ENCODE assay signal across 9 mouse cellular contexts in the genomic region with DNA sequence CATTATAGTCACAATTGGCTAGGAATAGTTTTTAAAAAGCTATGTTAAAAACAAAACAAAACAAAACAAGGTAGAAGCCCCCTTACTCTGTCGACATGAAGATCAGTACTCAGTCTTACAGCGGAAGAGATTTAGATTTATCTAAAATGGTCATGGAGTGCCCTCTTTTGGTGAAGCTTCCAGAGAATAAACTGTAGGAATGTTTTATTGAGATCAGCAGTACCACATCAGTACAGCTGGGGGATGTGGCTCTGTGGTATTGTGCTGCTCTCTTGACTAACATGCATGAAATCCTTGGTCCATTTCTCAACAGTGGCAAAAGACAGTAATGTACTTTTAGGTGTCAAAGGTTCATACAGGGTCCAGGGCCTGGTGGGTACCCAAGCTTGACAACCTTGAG. TPM values are rescaled to one million over a fixed set of nuclear protein-coding genes. Genes with fewer than 3 reads are reported as not detected.
DNase-seq lines count a peak whose midpoint lies in the region; ATAC-seq and TF ChIP-seq lines count a peak whose summit lies in the region.
"Had no signal": no experiment of that assay in that cellular context is flagged by ENCODE, and none has a peak within 500 bp of the region (broad histone marks: within the 10 kb centered on the region; RNA-seq: fewer than 3 reads in every experiment).

No protein-coding gene starts in this region.

- 46% methylated on average over 2 of the region's 2 CpGs for WGBS in forebrain, embryonic 13.5 days
- WGBS in forebrain, embryonic 10.5 days: 38% methylated on average over 2 of the region's 2 CpGs
- 22% methylated on average over 2 of the region's 2 CpGs for WGBS in liver, adult 2 months
- WGBS in forebrain, embryonic 14.5 days: 33% methylated on average over 2 of the region's 2 CpGs
- 22% methylated on average over 2 of the region's 2 CpGs for WGBS in midbrain, embryonic 16.5 days

- H3K36me3 ChIP-seq in forebrain, embryonic 13.5 days (ENCODE audit: poor library complexity, severe bottlenecking): no peaks in the 10 kb centered on the region
- H3K36me3 ChIP-seq in forebrain, embryonic 10.5 days (replicated peaks): no peaks in the 10 kb centered on the region
- H3K36me3 ChIP-seq in liver, adult 2 months (ENCODE audit: control insufficient read depth, insufficient read depth, low read length): no peaks in the 10 kb centered on the region
- H3K36me3 ChIP-seq in forebrain, embryonic 14.5 days (ENCODE audit: control insufficient read depth, insufficient read depth, low read length): no peaks in the 10 kb centered on the region
- H3K36me3 ChIP-seq in midbrain, embryonic 16.5 days (ENCODE audit: control insufficient read depth, insufficient read depth, low read length): no peaks in the 10 kb centered on the region
- H3K36me3 ChIP-seq: lung, embryonic 15.5 days had no signal

- DNase-seq in forebrain, embryonic 10.5 days (ENCODE audit: extremely low spot score, low spot score): no peak
- peak; percentile 29 for DNase-seq in liver, adult 2 months (ENCODE audit: extremely low read depth, low read depth, low spot score)
- no peak for DNase-seq in liver
- peak; percentile 70 for DNase-seq in forebrain, embryonic 14.5 days (ENCODE audit: low spot score)
- DNase-seq in layer of hippocampus, postnatal 25 days (ENCODE audit: extremely low spot score in 1 of 2, low spot score in 1 of 2): no peak

- H3K4me1 ChIP-seq in forebrain, embryonic 13.5 days: peaks cover 4% of the 10 kb centered on the region; the same call in 1 of the 2 replicates
- H3K4me1 ChIP-seq in forebrain, embryonic 10.5 days: peaks cover 5% of the 10 kb centered on the region; the same call in 1 of the 2 replicates
- H3K4me1 ChIP-seq in liver, adult 2 months (ENCODE audit: control insufficient read depth, insufficient read depth, low read length): 0 out of 2 replicates have a peak, but pooled peaks cover 3% of the 10 kb centered on the region
- H3K4me1 ChIP-seq in forebrain, embryonic 14.5 days (ENCODE audit: control insufficient read depth, insufficient read depth, low read length): no peaks in the 10 kb centered on the region
- H3K4me1 ChIP-seq in midbrain, embryonic 16.5 days (ENCODE audit: control insufficient read depth, insufficient read depth, low read length): peaks cover 5% of the 10 kb centered on the region; the same call in 1 of the 2 replicates
- H3K4me1 ChIP-seq: lung, embryonic 15.5 days had no signal

- no peak overlapping the region for H3K4me2 ChIP-seq in forebrain, embryonic 13.5 days
- H3K4me2 ChIP-seq in forebrain, embryonic 14.5 days (ENCODE audit: low read length): no peak overlapping the region
- no peak overlapping the region for H3K4me2 ChIP-seq in midbrain, embryonic 16.5 days (ENCODE audit: low read length)
- H3K4me2 ChIP-seq: lung, embryonic 15.5 days had no signal

- no peak overlapping the region for H3K4me3 ChIP-seq in forebrain, embryonic 13.5 days
- no peak overlapping the region for H3K4me3 ChIP-seq in forebrain, embryonic 10.5 days
- no peak overlapping the region for H3K4me3 ChIP-seq in liver, adult 2 months (ENCODE audit: insufficient read depth, low read depth, low read length)
- no peak overlapping the region for H3K4me3 ChIP-seq in forebrain, embryonic 14.5 days (ENCODE audit: low read depth, low read length)
- no peak overlapping the region for H3K4me3 ChIP-seq in midbrain, embryonic 16.5 days (ENCODE audit: low read depth, low read length)
- H3K4me3 ChIP-seq: lung, embryonic 15.5 days had no signal

- 0 out of 2 replicates have a peak, but pooled peaks have one; percentile 0 for TF ChIP-seq CTCF in liver, adult 2 months (IDR thresholded peaks at IDR 0.05; ENCODE audit: low read depth, low read length)

- 0 out of 2 replicates have a peak, but pooled peaks have one; percentile 23 for ATAC-seq in forebrain, embryonic 13.5 days
- ATAC-seq in forebrain, embryonic 14.5 days: peak; percentile 40
- ATAC-seq in midbrain, embryonic 16.5 days: 0 out of 2 replicates have a peak, but pooled peaks have one; percentile 33
- no peak for ATAC-seq in inflammation-experienced regulatory T-cells, adult 6 months

- no peak for TF ChIP-seq POLR2A in liver, adult 2 months (IDR thresholded peaks at IDR 0.05; ENCODE audit: extremely low read depth, insufficient read depth, low read length)

- H3K27me3 ChIP-seq in forebrain, embryonic 13.5 days: no peaks in the 10 kb centered on the region
- no peaks in the 10 kb centered on the region for H3K27me3 ChIP-seq in forebrain, embryonic 10.5 days (ENCODE audit: poor library complexity, severe bottlenecking)
- H3K27me3 ChIP-seq in liver, adult 2 months (ENCODE audit: control insufficient read depth, insufficient read depth, low read length): no peaks in the 10 kb centered on the region
- no peaks in the 10 kb centered on the region for H3K27me3 ChIP-seq in forebrain, embryonic 14.5 days (replicated peaks; ENCODE audit: control insufficient read depth, insufficient read depth, low read length)
- H3K27me3 ChIP-seq in midbrain, embryonic 16.5 days (ENCODE audit: control insufficient read depth, insufficient read depth, low read depth, low read length): no peaks in the 10 kb centered on the region
- H3K27me3 ChIP-seq: lung, embryonic 15.5 days had no signal

- no peaks in the 10 kb centered on the region for H3K79me2 ChIP-seq in liver, adult 2 months (ENCODE audit: control insufficient read depth, insufficient read depth, low read length)

- H3K27ac ChIP-seq in forebrain, embryonic 13.5 days: no peak overlapping the region
- H3K27ac ChIP-seq in forebrain, embryonic 10.5 days: no peak overlapping the region
- H3K27ac ChIP-seq in liver, adult 2 months (replicated peaks; ENCODE audit: insufficient read depth, low read depth, low read length): no peak overlapping the region
- H3K27ac ChIP-seq in forebrain, embryonic 14.5 days (ENCODE audit: low read depth, low read length): no peak overlapping the region
- H3K27ac ChIP-seq in midbrain, embryonic 16.5 days (ENCODE audit: low read length): no peak overlapping the region
- H3K27ac ChIP-seq: lung, embryonic 15.5 days had no signal

- H3K9me3 ChIP-seq in forebrain, embryonic 13.5 days (replicated peaks): no peaks in the 10 kb centered on the region
- no peaks in the 10 kb centered on the region for H3K9me3 ChIP-seq in forebrain, embryonic 10.5 days
- H3K9me3 ChIP-seq in forebrain, embryonic 14.5 days (replicated peaks; ENCODE audit: control insufficient read depth, low read length): no peaks in the 10 kb centered on the region
- H3K9me3 ChIP-seq in midbrain, embryonic 16.5 days (replicated peaks; ENCODE audit: control insufficient read depth, low read length, poor library complexity, severe bottlenecking): no peaks in the 10 kb centered on the region
- H3K9me3 ChIP-seq: lung, embryonic 15.5 days had no signal

- no peak overlapping the region for H3K9ac ChIP-seq in forebrain, embryonic 13.5 days
- no peak overlapping the region for H3K9ac ChIP-seq in liver, adult 2 months (ENCODE audit: low read depth, low read length)
- H3K9ac ChIP-seq in forebrain, embryonic 14.5 days (ENCODE audit: low read length): no peak overlapping the region
- H3K9ac ChIP-seq in midbrain, embryonic 16.5 days (ENCODE audit: low read depth, low read length): no peak overlapping the region
- H3K9ac ChIP-seq: lung, embryonic 15.5 days had no signal

RNA-seq across cellular contexts. Expression of a gene that starts 5.0 kb away (rescaled TPM):
- 12.4 and 13.6 TPM in 2 replicates for polyA plus RNA-seq in forebrain, embryonic 13.5 days (2015; fragmentation: Nextera tagmentation; extraction: Ambion mirVana)
- 5.7 and 5.8 TPM in 2 replicates for polyA plus RNA-seq in forebrain, embryonic 10.5 days (2016; fragmentation: Nextera tagmentation; extraction: Ambion mirVana)
- total RNA-seq in liver, adult 2 months (2014; rRNA removed): 7.7 and 9.0 TPM in 2 replicates
- 1.7 and 2.4 TPM in 2 replicates for polyA plus RNA-seq in liver, adult 2 months (2012; rRNA removed)
- polyA plus RNA-seq in forebrain, embryonic 14.5 days (2014; fragmentation: Nextera tagmentation; extraction: Ambion mirVana): 11.8 and 14.8 TPM in 2 replicates
- 20.0 and 22.4 TPM in 2 replicates for polyA plus RNA-seq in midbrain, embryonic 16.5 days (2015; fragmentation: Nextera tagmentation; extraction: Ambion mirVana)
- total RNA-seq in layer of hippocampus, postnatal 25 days (2021): 10 to 100 TPM; 19.6 to 22.2 TPM
- polyA plus RNA-seq in inflammation-experienced regulatory T-cells, adult 6 months (2017; shearing (Covaris generic)): 10 to 100 TPM in 2 of 3 experiments, 1 to 10 TPM in 1; 9.8 to 16.3 (median 16.3) TPM

RNA-seq across cellular contexts. Expression of a gene that starts 37.9 kb away (rescaled TPM):
- 0.22 and 0.34 TPM in 2 replicates for polyA plus RNA-seq in forebrain, embryonic 13.5 days (2015; fragmentation: Nextera tagmentation; extraction: Ambion mirVana)
- polyA plus RNA-seq in forebrain, embryonic 10.5 days (2016; fragmentation: Nextera tagmentation; extraction: Ambion mirVana): not detected in 2 replicates
- 0.09 TPM in 1 of 2 replicates, not detected in the other for total RNA-seq in liver, adult 2 months (2014; rRNA removed)
- not detected in 2 replicates for polyA plus RNA-seq in liver, adult 2 months (2012; rRNA removed)
- 0.11 TPM in 2 replicates for polyA plus RNA-seq in forebrain, embryonic 14.5 days (2014; fragmentation: Nextera tagmentation; extraction: Ambion mirVana)
- not detected in 2 replicates for polyA plus RNA-seq in midbrain, embryonic 16.5 days (2015; fragmentation: Nextera tagmentation; extraction: Ambion mirVana)
- 1 to 10 TPM in 1 of 2 experiments, under 1 TPM in 1; 0.54 to 1.5 TPM for total RNA-seq in layer of hippocampus, postnatal 25 days (2021)
- polyA plus RNA-seq in inflammation-experienced regulatory T-cells, adult 6 months (2017; shearing (Covaris generic)): not detected

Comparison
In these comparisons a context has a peak if more than half of its experiments do, and no peak if none do; other contexts are left out.
1. DNase-seq: peak in liver, adult 2 months (single experiment) and forebrain, embryonic 14.5 days (single experiment); none in forebrain, embryonic 10.5 days (single experiment), liver (single experiment) and layer of hippocampus, postnatal 25 days (0 of 2).